Mouse (Mus musculus): ENCODE results near the gene Pofut2. TPM values are rescaled to one million over a fixed set of nuclear protein-coding genes. Genes with fewer than 3 reads are reported as not detected.
"Not testable (repeated sequence)": the region's sequence is repeated elsewhere in the genome, so short reads cannot be mapped to it uniquely, and the experiment has no call there.

The Pofut2 gene
- total RNA-seq, 2 experiments from 2014 or later: 5.9 to 9.7 TPM

DNA sequence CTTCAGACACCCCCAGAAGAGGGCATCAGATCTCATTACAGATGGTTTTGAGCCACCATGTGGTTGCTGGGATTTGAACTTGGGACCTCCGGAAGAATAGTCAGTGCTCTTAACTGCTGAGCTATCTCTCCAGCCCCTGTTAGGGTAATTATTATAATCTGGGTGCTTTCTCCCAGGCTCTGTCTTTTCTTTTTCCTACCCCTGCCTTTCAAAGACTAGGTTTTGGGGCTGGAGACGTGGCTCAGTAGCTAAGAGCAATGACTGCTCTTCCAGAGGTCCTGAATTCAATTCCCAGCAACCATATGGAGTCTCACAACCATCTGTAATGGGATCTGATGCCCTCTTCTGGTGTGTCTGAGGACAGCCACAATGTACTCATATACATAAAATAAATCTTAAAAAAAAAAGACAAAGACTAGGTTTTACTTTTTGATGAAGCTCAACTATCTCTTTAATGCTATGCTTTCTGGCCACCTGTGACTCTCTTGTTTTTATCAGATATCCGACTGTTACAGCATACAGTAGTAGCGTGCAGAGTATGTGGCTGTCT is 902 bp upstream of the Pofut2 start:
- no peak for ATAC-seq (replicated peaks; ENCODE audit: low FRiP score, poor library complexity, severe bottlenecking)

DNA sequence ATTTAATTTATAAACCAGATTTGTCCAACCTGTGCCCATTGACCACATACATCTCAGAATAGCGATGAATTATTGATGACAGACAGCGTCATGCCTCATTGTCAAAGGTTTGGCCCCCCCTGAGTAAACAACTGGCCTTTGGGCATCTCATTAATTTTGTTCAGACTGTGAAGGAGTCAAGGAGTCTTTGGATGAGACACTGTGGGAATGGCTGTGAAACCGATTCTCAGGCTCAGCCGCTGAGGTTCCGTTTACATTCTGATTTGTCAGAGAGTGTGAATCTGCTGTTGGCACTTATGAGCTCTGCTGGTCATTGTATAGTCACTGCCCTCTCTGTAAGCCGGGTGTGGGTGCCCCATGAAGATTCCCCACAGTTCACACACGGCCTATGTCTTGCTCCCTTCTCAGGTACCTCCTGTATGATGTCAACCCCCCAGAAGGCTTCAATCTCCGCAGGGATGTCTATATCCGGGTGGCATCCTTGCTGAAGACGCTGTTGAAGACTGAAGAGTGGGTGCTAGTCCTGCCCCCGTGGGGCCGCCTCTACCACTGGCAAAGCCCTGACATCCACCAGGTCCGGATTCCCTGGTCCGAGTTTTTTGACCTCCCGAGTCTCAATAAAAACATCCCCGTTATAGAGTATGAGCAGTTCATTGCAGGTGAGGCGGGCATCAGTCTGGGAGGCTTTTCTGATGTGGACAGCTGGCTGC is 1.3 kb downstream of the Pofut2 start:
- ATAC-seq (replicated peaks; ENCODE audit: low FRiP score, poor library complexity, severe bottlenecking): no peak

DNA sequence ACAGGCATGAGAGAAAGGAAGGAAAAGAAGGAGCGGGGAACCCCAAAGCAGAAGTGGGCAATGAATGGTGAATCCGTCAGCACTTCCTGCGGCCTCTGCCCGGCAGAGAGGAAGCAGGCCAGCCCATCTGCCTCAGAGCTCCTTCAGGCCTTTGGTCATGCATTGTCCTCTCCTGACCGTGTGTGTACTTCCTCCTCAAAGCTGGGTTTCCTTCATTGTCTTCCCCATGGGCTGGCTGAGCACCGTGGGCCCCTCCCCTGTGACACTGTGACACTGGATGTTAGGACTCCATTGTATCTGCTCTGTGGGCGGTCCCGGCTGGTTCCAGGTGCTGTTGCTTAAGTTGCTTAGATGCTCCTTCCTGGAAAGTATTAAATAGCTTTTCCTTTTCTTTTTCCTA is 7.3 kb downstream of the Pofut2 start:
- no peak for ATAC-seq (replicated peaks; ENCODE audit: low FRiP score, poor library complexity, severe bottlenecking)

DNA sequence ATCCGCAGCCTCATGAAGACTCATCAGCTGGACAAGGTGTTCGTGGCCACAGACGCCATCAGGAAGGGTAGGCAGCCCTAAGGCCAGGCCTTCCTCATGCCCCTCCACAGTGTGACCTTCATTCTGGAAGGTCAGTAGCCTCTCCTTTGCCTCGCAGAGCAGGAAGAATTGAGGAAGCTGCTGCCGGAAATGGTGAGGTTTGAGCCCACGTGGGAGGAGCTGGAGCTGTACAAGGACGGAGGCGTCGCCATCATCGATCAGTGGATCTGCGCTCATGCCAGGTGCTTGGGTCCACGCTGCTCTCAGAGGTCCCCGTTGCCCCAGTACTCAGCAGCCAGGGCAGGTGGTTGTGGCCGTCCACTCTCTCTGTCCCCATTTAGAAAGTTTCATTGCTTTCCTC is 8.0 kb downstream of the Pofut2 start:
- ATAC-seq (replicated peaks; ENCODE audit: low FRiP score, poor library complexity, severe bottlenecking): no peak

DNA sequence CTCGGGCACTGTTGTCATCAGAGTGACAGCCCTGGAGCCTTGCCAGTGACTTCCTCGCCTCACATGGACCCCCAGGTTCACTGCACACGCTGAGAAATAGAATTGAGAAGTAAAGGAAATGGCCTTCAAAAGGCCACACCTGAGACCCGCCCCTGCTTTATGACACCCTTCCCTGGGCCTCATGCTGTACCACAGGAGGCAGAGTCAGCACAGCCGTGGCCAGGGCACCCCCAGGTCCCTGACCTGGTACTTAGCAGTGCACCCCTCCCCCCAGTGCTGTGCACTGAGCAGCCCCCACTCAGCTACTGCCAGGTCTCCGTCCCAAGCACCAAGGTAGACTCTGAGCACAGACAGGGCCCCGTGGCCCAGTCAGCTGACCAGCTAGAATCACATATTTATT is 10.1 kb downstream of the Pofut2 start:
- no peak for ATAC-seq (replicated peaks; ENCODE audit: low FRiP score, poor library complexity, severe bottlenecking)

DNA sequence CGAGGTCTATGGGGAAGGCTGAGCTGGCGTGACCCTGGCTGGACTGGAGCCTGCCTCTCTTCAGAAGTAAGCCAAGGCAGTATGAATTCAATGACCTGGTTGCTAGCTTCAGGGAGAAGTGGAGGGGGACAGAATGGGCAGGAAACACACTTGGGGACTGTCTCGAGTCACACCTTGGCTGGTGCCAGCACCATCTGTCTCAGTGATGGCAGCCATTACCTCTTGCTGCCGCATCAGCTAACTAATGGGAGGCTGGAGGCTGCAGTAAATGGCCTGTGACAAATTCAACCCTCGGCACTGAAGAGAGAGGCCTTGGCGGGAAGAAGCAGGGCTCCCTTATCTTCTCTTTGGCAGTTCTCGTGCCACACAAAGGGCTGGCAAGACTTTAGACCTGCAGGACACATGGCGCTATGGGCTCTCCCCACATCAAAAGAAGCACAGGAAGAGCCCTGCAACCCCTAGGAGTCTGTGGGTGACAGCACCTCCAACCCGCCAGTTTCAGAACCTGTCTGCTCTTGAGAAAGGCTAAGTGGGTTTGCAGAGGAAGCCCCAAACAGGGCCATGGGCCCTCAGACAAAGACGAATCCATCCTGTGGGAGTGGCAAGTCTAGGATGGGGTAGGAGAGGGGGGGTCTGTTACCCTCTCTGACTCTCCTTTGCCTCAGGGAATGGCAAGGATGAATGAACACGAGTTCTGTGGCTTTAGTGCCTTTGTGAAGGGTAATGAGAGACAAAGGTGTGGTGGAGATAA is 14.1 kb downstream of the Pofut2 start:
- no peak for ATAC-seq (replicated peaks; ENCODE audit: low FRiP score, poor library complexity, severe bottlenecking)

DNA sequence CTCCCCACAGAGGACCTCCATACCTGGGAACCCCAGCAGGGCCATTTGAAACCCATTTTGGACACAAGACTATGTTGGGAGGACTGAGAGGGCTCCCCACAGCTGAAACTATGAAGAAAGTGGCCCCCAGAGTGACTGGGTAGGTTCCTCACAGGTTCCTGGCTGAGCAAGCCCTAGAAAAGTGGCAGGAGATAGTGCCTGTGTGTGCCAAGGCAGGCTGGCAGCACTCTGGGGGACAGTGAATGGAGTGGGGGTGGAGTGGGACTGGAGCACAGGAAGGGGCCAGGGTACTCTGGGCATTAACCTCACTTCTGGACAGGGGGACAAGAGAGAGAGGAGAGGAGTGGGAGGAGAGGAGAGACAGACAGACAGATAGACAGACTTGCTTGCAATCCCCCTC is 14.8 kb downstream of the Pofut2 start:
- ATAC-seq (replicated peaks; ENCODE audit: low FRiP score, poor library complexity, severe bottlenecking): no peak

DNA sequence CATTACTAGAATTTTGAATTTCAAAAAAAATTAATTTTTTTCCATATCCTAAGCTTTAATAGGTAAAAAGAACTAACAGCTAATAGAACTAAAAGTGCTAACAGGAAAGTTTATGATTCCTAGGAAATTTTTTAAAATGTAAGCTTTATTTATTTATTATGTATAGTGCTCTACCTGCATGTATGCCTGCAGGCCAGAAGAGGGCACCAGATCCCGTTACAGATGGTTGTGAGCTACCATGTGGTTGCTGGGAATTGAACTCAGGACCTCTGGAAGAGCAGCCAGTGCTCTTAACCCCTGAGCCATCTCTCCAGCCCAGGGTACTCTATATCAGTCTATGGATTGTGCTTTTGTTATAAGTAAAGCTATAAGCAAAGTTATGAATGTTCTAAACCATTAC is 23.1 kb downstream of the Pofut2 start:
- not testable (repeated sequence) for ATAC-seq (replicated peaks; ENCODE audit: low FRiP score, poor library complexity, severe bottlenecking)

DNA sequence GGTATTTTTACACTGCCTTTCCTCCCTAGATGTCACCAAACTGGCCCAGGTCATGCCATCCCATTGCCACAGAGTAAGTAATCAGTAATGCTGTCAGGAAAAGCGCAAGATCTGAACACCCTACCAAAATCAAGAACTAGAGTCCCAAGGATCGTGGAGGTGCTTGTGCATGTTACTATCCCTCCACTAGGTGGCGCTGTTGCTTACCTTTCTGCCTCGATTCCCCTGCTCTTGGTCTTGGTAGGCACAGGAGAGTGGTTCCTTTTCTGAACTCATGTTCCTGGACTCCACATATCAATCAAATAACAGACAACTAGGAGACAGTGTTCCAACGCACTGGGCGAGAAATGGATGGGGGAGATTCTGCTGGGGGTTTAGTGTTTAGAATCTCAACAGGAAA is 23.8 kb downstream of the Pofut2 start:
- ATAC-seq (replicated peaks; ENCODE audit: low FRiP score, poor library complexity, severe bottlenecking): peak; percentile 81

DNA sequence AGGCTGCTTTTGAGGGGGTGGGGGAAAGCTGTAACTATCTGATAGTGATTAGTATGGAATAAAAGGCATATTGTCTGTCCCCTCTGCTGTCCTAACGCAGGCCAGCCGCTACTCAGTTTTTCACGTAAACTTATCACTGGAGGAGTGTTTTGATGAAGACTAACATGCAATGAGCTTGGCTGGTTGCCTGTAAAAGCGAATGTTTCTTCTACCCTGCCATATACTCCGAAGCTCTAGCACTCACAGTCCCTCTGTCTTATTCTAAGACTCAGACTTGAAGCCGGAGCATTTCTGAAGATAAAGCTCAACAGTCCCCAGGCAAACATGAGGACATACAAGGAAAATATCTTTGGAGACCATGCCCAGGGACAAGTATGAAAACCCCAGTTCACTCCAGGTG is 25.8 kb downstream of the Pofut2 start:
- ATAC-seq (replicated peaks; ENCODE audit: low FRiP score, poor library complexity, severe bottlenecking): no peak

DNA sequence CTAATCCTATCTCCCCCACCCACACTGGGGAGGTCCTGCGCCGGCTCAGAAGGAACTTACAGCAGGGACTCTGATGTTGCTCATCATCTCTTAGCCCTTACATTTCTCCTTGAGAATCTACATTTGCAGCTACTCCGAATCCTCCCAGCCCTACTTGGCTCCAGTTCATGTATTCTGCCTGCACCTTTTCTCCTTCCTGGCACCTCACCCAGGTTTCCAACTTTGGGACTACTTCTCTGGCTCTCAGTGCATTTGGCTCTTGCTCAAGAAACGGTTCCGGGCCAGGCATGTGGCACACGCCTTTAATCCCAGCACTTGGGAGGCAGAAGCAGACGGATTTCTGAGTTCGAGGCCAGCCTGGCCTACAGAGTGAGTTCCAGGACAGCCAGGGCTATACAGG is 28.6 kb downstream of the Pofut2 start:
- ATAC-seq (replicated peaks; ENCODE audit: low FRiP score, poor library complexity, severe bottlenecking): no peak

DNA sequence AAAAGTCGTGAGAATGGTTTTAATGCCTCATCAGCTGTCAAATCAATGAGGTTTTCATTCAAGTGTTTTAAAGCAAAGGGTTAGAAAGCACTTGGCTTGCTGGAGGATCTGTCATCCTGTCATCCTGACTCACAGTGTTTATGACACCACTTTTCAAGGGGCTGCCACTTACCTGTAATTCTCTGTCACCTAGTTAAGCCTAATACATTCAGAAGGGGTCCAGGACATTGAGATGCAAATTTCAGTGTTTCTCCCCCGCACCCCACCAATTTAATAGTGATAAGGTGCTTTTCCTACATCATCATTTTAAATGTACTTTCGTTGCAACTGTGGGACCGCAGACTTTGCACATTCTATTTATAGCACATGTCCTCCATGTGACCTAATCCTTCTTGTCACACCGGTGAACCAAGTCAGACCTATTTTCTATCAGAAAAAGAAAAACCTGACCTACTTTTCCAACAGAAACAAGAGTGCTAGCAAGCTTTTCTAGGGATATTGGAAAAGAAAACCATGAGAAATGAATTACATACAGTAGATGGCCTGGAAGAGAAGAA is 29.7 kb downstream of the Pofut2 start:
- ATAC-seq (replicated peaks; ENCODE audit: low FRiP score, poor library complexity, severe bottlenecking): no peak

DNA sequence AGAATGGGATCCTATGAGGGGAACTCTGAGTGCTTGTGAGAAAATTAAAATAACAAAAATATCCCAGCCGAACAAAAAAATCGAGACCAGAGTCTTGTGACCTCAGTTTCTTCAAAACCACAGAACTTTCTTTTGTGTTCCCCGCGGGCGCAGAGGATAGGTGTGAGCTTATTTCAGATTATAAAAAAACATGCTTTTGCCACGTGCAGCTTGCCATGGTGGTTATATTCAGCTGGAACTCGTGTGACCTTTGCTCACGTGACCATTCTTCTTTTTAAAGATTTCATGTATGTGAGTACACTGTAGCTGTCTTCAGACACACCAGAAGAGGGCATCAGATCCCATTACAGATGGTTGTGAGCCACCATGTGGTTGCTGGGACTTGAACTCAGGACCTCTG is 30.5 kb downstream of the Pofut2 start:
- ATAC-seq (replicated peaks; ENCODE audit: low FRiP score, poor library complexity, severe bottlenecking): no peak

DNA sequence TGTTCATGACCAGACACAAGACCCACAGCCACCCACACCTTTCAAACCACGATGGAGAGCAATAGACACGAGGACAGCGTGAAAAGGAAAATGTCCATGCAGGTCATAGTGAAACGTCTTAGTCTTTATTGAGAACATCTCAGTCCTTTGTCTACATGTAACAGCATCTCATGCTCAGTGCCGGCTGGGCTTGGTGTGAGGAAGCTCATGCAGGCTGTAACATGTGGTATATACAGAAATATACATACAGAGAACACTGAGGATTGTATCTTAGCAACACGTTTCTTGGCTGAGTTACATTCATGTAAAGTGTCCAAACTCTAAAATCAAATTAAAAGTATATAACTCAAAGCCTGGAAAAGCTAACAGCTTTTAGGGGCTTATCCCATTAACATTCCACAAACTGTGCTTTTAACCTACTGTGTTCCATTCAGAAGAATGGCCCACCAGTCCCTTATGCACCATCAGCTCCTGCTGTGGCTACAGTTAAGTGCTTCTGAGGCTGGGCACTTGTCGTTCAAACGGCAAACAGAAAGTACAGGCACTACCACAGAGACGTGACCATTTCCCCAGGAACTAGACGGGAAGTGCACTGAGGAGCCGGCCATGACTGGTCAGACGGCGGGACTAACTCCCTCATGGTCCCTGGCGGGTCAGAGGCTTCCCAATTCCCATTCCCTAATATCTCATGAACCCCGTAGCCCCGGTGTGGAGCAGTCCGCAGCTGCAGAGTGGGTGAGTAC is 31.8 kb downstream of the Pofut2 start:
- no peak for ATAC-seq (replicated peaks; ENCODE audit: low FRiP score, poor library complexity, severe bottlenecking)

DNA sequence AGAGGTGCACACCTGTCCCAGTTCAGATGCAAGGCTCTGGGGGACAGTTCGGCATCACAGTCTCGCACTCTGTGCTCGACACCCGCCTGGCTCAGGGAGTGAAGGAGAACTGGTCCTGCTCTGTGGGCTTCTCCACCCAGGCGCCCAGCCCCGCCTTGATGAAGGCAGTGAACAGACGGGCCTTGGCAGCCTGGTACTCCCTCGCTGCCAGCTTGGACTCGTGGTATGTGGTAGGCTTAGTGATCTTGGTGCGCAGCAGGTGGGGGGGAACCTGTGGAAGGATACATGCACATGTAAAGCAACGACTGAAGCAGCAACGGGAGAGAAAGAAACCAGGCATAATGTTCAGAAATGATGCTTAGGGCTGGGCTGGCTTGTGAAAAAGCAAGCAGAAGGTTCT is 35.7 kb downstream of the Pofut2 start:
- ATAC-seq (replicated peaks; ENCODE audit: low FRiP score, poor library complexity, severe bottlenecking): no peak

DNA sequence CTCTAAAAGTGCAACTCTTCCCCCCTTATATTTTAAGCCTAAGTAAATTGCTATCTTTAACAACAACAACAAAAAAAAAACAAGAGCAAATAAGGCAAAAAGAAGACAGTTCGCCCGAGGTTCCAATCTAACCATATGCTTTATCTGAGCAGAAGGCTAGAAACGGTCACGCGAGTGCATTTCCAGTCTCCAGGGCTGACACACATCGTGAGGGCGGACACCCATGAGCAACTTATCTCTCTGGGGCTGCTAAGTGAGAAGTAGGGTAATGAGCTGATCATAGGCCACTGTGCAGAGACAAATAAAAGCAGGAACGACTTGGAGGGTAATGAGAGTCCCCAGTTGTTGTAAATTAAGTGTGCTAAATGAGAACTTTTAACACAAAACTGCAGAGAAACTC is 39.6 kb downstream of the Pofut2 start:
- ATAC-seq (replicated peaks; ENCODE audit: low FRiP score, poor library complexity, severe bottlenecking): peak; percentile 72

DNA sequence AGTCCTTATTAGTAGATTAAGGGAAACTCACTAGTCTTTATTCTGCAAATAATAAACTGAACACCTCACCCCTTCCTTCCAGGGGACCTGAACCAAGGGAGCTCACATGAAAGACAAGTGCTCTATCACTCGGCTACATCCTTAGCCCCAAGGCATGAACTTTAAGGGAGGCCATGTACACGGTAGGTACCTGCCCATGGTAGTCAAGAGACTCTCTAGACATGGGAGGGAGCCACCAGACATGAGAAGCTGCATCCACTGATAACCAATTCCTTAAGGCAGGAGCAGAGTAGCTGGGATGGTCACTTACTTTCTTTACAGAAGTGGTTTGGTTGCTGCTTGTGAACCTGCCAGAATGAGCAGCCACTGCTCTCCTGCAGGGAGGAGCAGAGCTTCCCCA is 40.2 kb downstream of the Pofut2 start:
- peak; percentile 43 for ATAC-seq (replicated peaks; ENCODE audit: low FRiP score, poor library complexity, severe bottlenecking)

DNA sequence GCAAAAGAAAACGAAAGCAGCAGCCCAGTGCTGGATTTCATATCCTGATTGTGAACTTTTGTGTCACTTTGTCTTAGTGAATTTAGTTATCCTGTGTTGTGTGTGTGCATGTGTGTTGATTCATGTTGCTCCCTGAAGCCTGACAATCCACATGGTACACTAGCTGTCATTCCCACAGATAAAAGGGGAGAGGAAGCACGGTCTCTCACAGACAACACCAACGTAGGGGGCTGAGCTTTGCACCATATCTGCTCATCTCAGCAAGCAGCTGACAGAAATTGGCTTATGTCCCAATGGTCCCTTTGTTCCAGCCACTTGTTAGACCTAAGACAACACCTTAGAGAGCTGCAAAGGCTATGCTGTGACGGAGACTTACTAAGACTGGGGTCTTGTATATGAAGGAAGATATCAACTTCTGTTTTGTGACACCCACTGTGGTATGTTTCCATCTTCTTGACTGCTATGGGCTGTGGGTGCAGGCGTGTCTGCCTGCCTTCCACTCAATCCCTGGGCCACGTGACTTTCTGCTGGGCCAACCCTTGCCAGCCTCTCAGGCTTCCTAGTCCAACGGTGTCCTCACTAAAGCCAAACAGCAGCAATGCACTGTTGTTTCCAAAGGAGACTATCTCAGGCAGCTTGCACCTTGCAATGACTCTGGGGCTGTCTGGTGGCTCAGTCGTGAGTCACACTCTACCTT is 41.4 kb downstream of the Pofut2 start:
- peak; percentile 51 for ATAC-seq (replicated peaks; ENCODE audit: low FRiP score, poor library complexity, severe bottlenecking)

DNA sequence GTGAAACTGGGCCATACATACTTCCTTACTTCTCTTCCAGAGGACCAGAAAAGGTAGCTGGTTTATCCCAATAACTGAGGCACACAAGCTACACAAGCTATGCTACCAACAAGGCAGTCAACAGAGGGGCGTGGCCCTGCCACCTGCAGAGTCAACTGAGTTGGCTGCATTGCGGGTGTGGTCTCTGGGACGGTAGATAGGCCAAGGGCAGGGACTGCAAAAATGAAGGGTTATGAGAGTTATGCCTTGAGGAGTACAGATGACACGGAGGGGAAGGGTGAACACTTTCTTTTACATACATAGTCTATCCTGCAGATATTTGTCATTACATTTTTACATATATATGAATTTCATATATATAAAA is 41.9 kb downstream of the Pofut2 start:
- peak; percentile 87 for ATAC-seq (replicated peaks; ENCODE audit: low FRiP score, poor library complexity, severe bottlenecking)

DNA sequence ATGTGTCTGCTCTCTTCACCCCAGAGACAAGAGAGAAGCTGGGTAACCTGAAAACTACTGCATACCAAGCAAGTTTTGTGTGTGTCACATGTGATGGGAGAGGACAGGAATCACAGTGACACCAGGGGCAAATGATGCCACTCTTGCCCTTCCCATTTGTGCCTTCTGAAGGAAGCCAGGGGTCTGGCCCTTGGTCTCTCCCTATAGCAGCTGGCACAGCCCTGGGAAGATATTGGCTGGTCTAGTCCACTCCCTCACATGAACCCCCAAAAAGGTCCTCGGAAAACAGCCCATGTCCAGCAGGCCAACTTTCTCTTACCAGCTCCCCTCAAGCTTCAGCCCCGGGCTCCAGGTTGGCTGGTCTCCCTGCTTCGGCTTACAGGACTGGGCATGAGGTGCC is 45.3 kb downstream of the Pofut2 start:
- no peak for ATAC-seq (replicated peaks; ENCODE audit: low FRiP score, poor library complexity, severe bottlenecking)
